Mouse (Mus musculus) gastrocnemius, postnatal 14 days (tissue): ENCODE results near the gene Kcnip4. TPM values are rescaled to one million over a fixed set of nuclear protein-coding genes. Genes with fewer than 3 reads are reported as not detected.

Experiments used
- DNase-seq: peaks from one replicate; pipeline ENCODE4 v3.0.0; 2021; ENCODE audit warnings: mixed read lengths
- intact Hi-C: fragments of 180-260 bp; cut with DNase I; formaldehyde crosslinking; loops from one replicate; pipeline ENCODE4 v1.15.1; 2025; ENCODE audit warnings: low total_unique reads
- total RNA-seq, 2 experiments: library from RNA; stranded (reverse); gene quantifications; 2 replicates each; pipeline ENCODE4 v1.2.3; 2021

Gene Kcnip4
- total RNA-seq, 2 experiments from 2014 or later, result 0.27 to 0.31 TPM

GRCm38 (mm10) chr5:48340808-48341433 lies 1183.8 kb downstream of the Kcnip4 start:
- intact Hi-C loops, result no loop called here
- DNase-seq, result no peak
